Mouse (Mus musculus) spleen, postnatal 36 days (tissue): Measurements from ENCODE around the gene C1qa.

ENCODE experiments used
- DNase-seq, 2 experiments: peaks; one replicate each; pipeline ENCODE4 v3.0.0; 2022; ENCODE audit warnings: low spot score in 2 of 2, mixed read lengths in 1 of 2

The C1qa gene

GRCm38 (mm10) chr4:136898637-136899036, at the start of gene C1qa:
TSS of gene C1qa (minus strand) at chr4:136898803.
- DNase-seq, result peak; percentile 5 to 24

- DNase-seq, result no peak
Observed at GRCm38 (mm10) chr4:136945397-136945796, 46.8 kb upstream of the C1qa start.

- no peak for DNase-seq
Observed at GRCm38 (mm10) chr4:136944558-136945350, 46.2 kb upstream of the C1qa start.

- DNase-seq, result no peak
Observed at GRCm38 (mm10) chr4:136943175-136943574, 44.6 kb upstream of the C1qa start.

- no peak for DNase-seq
Observed at GRCm38 (mm10) chr4:136942761-136943160, 44.2 kb upstream of the C1qa start.

- no peak for DNase-seq
Observed at GRCm38 (mm10) chr4:136937935-136938334, 39.3 kb upstream of the C1qa start.

GRCm38 (mm10) chr4:136937344-136937743, 38.7 kb upstream of the C1qa start:
- no peak for DNase-seq

- no peak for DNase-seq
Observed at GRCm38 (mm10) chr4:136934746-136935613, 36.4 kb upstream of the C1qa start.

GRCm38 (mm10) chr4:136930474-136930873, 31.9 kb upstream of the C1qa start:
- peak in 1 of 2 experiments; percentile 4 for DNase-seq

- DNase-seq, result peak in 1 of 2 experiments; percentile 21
Observed at GRCm38 (mm10) chr4:136928928-136929327, 30.3 kb upstream of the C1qa start.

- no peak for DNase-seq
Observed at GRCm38 (mm10) chr4:136925804-136926203, 27.2 kb upstream of the C1qa start.

GRCm38 (mm10) chr4:136924529-136924928, 25.9 kb upstream of the C1qa start:
- no peak for DNase-seq

- no peak for DNase-seq
Observed at GRCm38 (mm10) chr4:136919526-136919925, 20.9 kb upstream of the C1qa start.

- DNase-seq, result no peak
Observed at GRCm38 (mm10) chr4:136918834-136919233, 20.2 kb upstream of the C1qa start.

GRCm38 (mm10) chr4:136917165-136917524, 18.5 kb upstream of the C1qa start:
- DNase-seq, result no peak

GRCm38 (mm10) chr4:136916359-136917164, 18.0 kb upstream of the C1qa start:
- DNase-seq, result no peak

GRCm38 (mm10) chr4:136912841-136913240, 14.2 kb upstream of the C1qa start:
- DNase-seq, result no peak

- DNase-seq, result no peak
Observed at GRCm38 (mm10) chr4:136911804-136912203, 13.2 kb upstream of the C1qa start.

GRCm38 (mm10) chr4:136911211-136911646, 12.6 kb upstream of the C1qa start:
- no peak for DNase-seq

- no peak for DNase-seq
Observed at GRCm38 (mm10) chr4:136907809-136908208, 9.2 kb upstream of the C1qa start.

GRCm38 (mm10) chr4:136907033-136907432, 8.4 kb upstream of the C1qa start:
- no peak for DNase-seq
